Mouse (Mus musculus) forebrain, embryonic 11.5 days (tissue): ENCODE data around the gene Pomgnt1. TPM values are rescaled to one million over a fixed set of nuclear protein-coding genes. Genes with fewer than 3 reads are reported as not detected.

Experiments used
- ATAC-seq: fragments of 200-750 bp; cut with Nextera tagmentation; replicated peaks from 2 replicates; pipeline ENCODE4 v1.8.0; 2017; ENCODE audit warnings: moderate TSS enrichment; ENCODE audit not compliant: low FRiP score
- DNase-seq: peaks from one replicate; pipeline ENCODE4 v3.0.0-alpha.2; 2017; ENCODE audit warnings: low spot score
- H3K27ac ChIP-seq: fragments of 300-500 bp; sonication (generic); 2 replicates; pipeline ENCODE4 v1.5.1; 2014; ENCODE audit warnings: low read depth, low read length
- H3K27me3 ChIP-seq: fragments of 300-500 bp; sonication (generic); 2 replicates; pipeline ENCODE4 v1.6.1; 2014; ENCODE audit warnings: mild to moderate bottlenecking, low read length, mixed read lengths; ENCODE audit not compliant: control insufficient read depth, insufficient read depth
- H3K36me3 ChIP-seq: fragments of 300-500 bp; sonication (generic); 2 replicates; pipeline ENCODE4 v1.6.1; 2014; ENCODE audit warnings: mild to moderate bottlenecking, low read length, moderate library complexity, mixed read lengths; ENCODE audit not compliant: control insufficient read depth, insufficient read depth
- H3K4me1 ChIP-seq: fragments of 300-500 bp; sonication (generic); replicated peaks from 2 replicates; pipeline ENCODE4 v1.6.1; 2014; ENCODE audit warnings: low read length, mixed read lengths; ENCODE audit not compliant: control insufficient read depth, insufficient read depth
- H3K4me2 ChIP-seq: fragments of 300-500 bp; sonication (generic); 2 replicates; pipeline ENCODE4 v1.6.1; 2014; ENCODE audit warnings: low read depth, mild to moderate bottlenecking, low read length, moderate library complexity, mixed read lengths; ENCODE audit not compliant: severe bottlenecking
- H3K4me3 ChIP-seq: fragments of 300-500 bp; sonication (generic); 2 replicates; pipeline ENCODE4 v1.5.1; 2014; ENCODE audit warnings: low read depth, low read length
- H3K9ac ChIP-seq: fragments of 300-500 bp; sonication (generic); 2 replicates; pipeline ENCODE4 v1.6.1; 2014; ENCODE audit warnings: low read length
- H3K9me3 ChIP-seq: fragments of 300-500 bp; sonication (generic); 2 replicates; pipeline ENCODE4 v1.6.1; 2016; ENCODE audit warnings: low read length, mixed read lengths; ENCODE audit not compliant: control insufficient read depth
- WGBS: fragments of 180-500 bp; shearing (Covaris S2); extraction: QIAGEN DNeasy Blood & Tissue Kit; methylation state at CpG from one replicate; pipeline ENCODE4 v1.1.7; 2014; 5-methylcytosine and 5-hydroxymethylcytosine counted together
- polyA plus RNA-seq: library from polyadenylated mRNA; unstranded; fragments of >200 nt; fragmentation: Nextera tagmentation; extraction: Ambion mirVana; gene quantifications from 2 replicates; pipeline ENCODE4 v1.2.1, GENCODE M21; 2014

Pomgnt1 gene
- polyA plus RNA-seq, 1 experiment from 2014 or later: 54.9 TPM

GRCm38 (mm10) chr4:116143891-116144717 lies 20.5 kb downstream of the Pomgnt1 start:
- ATAC-seq (peak; percentile 75), DNase-seq (peak; percentile 79)
- Histone ChIP-seq H3K27ac (no peak overlapping the region), H3K4me1 (peaks cover 2% of the 10 kb centered on the region; the same call in 1 of the 2 replicates), H3K9me3 (no peaks in the 10 kb centered on the region), H3K4me2 (peak overlapping the region; percentile 92), H3K4me3 (peak overlapping the region; percentile 63), H3K9ac (peak overlapping the region; percentile 77), H3K36me3 (no peaks in the 10 kb centered on the region), H3K27me3 (peaks cover 3% of the 10 kb centered on the region)
- under 1% methylated on average over 40 of the region's 47 CpGs for WGBS

- WGBS: 22% methylated on average over 6 of the region's 6 CpGs
- Histone ChIP-seq H3K27ac (no peak overlapping the region), H3K9ac (peak overlapping the region; percentile 95), H3K27me3 (no peaks in the 10 kb centered on the region), H3K4me1 (peaks cover 6% of the 10 kb centered on the region), H3K36me3 (peaks cover 5% of the 10 kb centered on the region; the same call in 1 of the 2 replicates), H3K4me3 (peak overlapping the region; percentile 68), H3K9me3 (no peaks in the 10 kb centered on the region), H3K4me2 (peak overlapping the region; percentile 76)
- ATAC-seq (0 out of 2 replicates have a peak, but pooled peaks have one; percentile 8), DNase-seq (no peak)
Observed at GRCm38 (mm10) chr4:116149812-116150155, 26.1 kb downstream of the Pomgnt1 start.

GRCm38 (mm10) chr4:116150156-116150861 lies 26.7 kb downstream of the Pomgnt1 start:
- WGBS: under 1% methylated on average over 60 of the region's 73 CpGs
- Histone ChIP-seq H3K27me3 (no peaks in the 10 kb centered on the region), H3K27ac (peak overlapping the region; percentile 59), H3K36me3 (peaks cover 5% of the 10 kb centered on the region; the same call in 1 of the 2 replicates), H3K4me3 (peak overlapping the region; percentile 68), H3K9me3 (no peaks in the 10 kb centered on the region), H3K9ac (peak overlapping the region; percentile 95), H3K4me2 (peak overlapping the region; percentile 76), H3K4me1 (peaks cover 6% of the 10 kb centered on the region)
- DNase-seq (peak; percentile 85), ATAC-seq (peak; percentile 90)

- Histone ChIP-seq H3K4me3 (peak overlapping the region; percentile 68), H3K9ac (peak overlapping the region; percentile 95), H3K4me2 (peak overlapping the region; percentile 76), H3K27me3 (no peaks in the 10 kb centered on the region), H3K36me3 (peaks cover 5% of the 10 kb centered on the region; the same call in 1 of the 2 replicates), H3K9me3 (no peaks in the 10 kb centered on the region), H3K27ac (peak overlapping the region; percentile 50), H3K4me1 (peaks cover 6% of the 10 kb centered on the region)
- DNase-seq (no peak), ATAC-seq (peak; percentile 25; the same call in 1 of the 2 replicates)
- WGBS: 21% methylated on average over 4 of the region's 4 CpGs
Observed at GRCm38 (mm10) chr4:116150862-116151221, 27.2 kb downstream of the Pomgnt1 start.

- Histone ChIP-seq H3K9ac (peak within 1 kb of the TSS; percentile 95), H3K27ac (peak within 1 kb of the TSS; percentile 59), H3K36me3 (peaks cover 5% of the 10 kb centered on the region; the same call in 1 of the 2 replicates), H3K4me1 (peaks cover 6% of the 10 kb centered on the region), H3K4me2 (peak within 1 kb of the TSS; percentile 76), H3K27me3 (no peaks in the 10 kb centered on the region), H3K4me3 (peak within 1 kb of the TSS; percentile 68), H3K9me3 (no peaks in the 10 kb centered on the region)
- ATAC-seq (no peak), DNase-seq (no peak)
- WGBS: 81% methylated on average over 6 of the region's 6 CpGs
Observed at GRCm38 (mm10) chr4:116151238-116151637, 27.6 kb downstream of the Pomgnt1 start, which contains the start of gene Lurap1. Lurap1 (minus strand) TSS chr4:116151338.

- DNase-seq: no peak
- H3K4me1 ChIP-seq: peaks cover 6% of the 10 kb centered on the region
- H3K27ac ChIP-seq: no peak overlapping the region
- H3K9ac ChIP-seq: no peak overlapping the region
- H3K4me3 ChIP-seq: no peak overlapping the region
- H3K36me3 ChIP-seq: peaks cover 10% of the 10 kb centered on the region; the same call in 1 of the 2 replicates
- WGBS: 95% methylated on average over 15 of the region's 15 CpGs
- H3K27me3 ChIP-seq: no peaks in the 10 kb centered on the region
- no peaks in the 10 kb centered on the region for H3K9me3 ChIP-seq
- H3K4me2 ChIP-seq: no peak overlapping the region
- no peak for ATAC-seq
Observed at GRCm38 (mm10) chr4:116152702-116153101, 29.1 kb downstream of the Pomgnt1 start.

GRCm38 (mm10) chr4:116157882-116158281 lies 34.2 kb downstream of the Pomgnt1 start:
- H3K4me2 ChIP-seq: no peak overlapping the region

GRCm38 (mm10) chr4:116159912-116160311 lies 36.3 kb downstream of the Pomgnt1 start:
- no peak overlapping the region for H3K9ac ChIP-seq
- H3K4me3 ChIP-seq: no peak overlapping the region
- no peak overlapping the region for H3K4me2 ChIP-seq
- H3K36me3 ChIP-seq: peaks cover 8% of the 10 kb centered on the region; the same call in 1 of the 2 replicates
- 83% methylated on average over 3 of the region's 3 CpGs for WGBS
- H3K27ac ChIP-seq: no peak overlapping the region
- ATAC-seq (no peak), DNase-seq (no peak)
- H3K4me1 ChIP-seq: no peaks in the 10 kb centered on the region
- H3K27me3 ChIP-seq: no peaks in the 10 kb centered on the region
- H3K9me3 ChIP-seq: no peaks in the 10 kb centered on the region

More at GRCm38 (mm10) chr4:116157882-116158281, 34.2 kb downstream of the Pomgnt1 start:
- peaks cover 13% of the 10 kb centered on the region; the same call in 1 of the 2 replicates for H3K36me3 ChIP-seq
- no peaks in the 10 kb centered on the region for H3K9me3 ChIP-seq
- H3K27me3 ChIP-seq: no peaks in the 10 kb centered on the region
- ATAC-seq (no peak), DNase-seq (no peak)
- WGBS: 86% methylated on average over 2 of the region's 2 CpGs
- no peak overlapping the region for H3K9ac ChIP-seq
- no peak overlapping the region for H3K27ac ChIP-seq
- H3K4me3 ChIP-seq: no peak overlapping the region
- no peaks in the 10 kb centered on the region for H3K4me1 ChIP-seq
